Mouse (Mus musculus) 3134 (cell line): ENCODE data around the gene Slc4a2.

ENCODE experiments used
- DNase-seq: peaks from one replicate; pipeline ENCODE4 v3.0.0-alpha.2; 2011; ENCODE audit warnings: low spot score; ENCODE audit not compliant: insufficient read length; ENCODE audit errors: extremely low read depth

Gene Slc4a2

GRCm38 (mm10) chr5:24423129-24424003 lies at the start of gene Slc4a2, which contains the start of gene Cdk5:
TSS of gene Slc4a2 (plus strand) at chr5:24423837.
TSS of gene Cdk5 (minus strand) at chr5:24423530.
- DNase-seq: peak; percentile 98

DNA sequence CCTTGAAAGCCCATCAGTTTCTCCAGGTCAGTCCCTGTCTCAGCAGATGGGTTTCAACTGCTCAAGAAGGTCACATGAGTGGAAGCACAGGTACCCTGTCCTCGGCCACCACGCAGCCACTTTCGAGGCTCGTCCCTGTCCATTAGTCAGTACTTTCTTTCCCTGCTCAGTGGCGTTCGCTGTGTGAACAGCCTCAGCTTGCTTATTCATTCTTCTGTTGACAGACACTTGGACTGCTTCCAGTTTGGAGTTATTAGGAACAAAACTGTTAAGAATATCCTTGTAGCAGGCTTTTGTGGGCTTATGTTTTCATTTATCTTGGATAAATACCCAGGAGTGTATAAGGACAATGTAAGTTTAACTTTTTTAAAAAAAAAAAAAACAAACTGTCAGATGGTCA lies 49.4 kb upstream of the Slc4a2 start:
- DNase-seq: no peak

- no peak for DNase-seq
Measured at GRCm38 (mm10) chr5:24374666-24375328, 48.8 kb upstream of the Slc4a2 start.

DNA sequence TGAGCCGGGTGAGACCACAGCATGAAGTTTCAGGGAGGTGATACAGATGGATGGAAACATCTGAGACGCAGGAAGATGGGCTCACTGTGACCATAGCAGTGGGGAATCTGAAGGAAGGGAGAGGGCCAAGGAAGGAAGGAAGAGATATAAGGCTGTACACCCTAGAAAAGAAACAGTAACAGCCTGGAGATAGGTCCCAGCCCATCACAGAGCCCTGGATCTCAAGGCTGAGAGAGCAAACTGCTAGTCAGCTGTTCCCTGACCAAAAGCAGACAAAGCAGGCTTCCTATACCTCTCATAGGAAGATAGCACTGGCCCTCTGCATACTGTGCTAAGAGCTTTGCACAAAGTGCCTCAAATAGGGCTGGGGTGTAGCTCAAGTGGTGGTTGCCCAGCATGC lies 44.9 kb upstream of the Slc4a2 start:
- no peak for DNase-seq

DNA sequence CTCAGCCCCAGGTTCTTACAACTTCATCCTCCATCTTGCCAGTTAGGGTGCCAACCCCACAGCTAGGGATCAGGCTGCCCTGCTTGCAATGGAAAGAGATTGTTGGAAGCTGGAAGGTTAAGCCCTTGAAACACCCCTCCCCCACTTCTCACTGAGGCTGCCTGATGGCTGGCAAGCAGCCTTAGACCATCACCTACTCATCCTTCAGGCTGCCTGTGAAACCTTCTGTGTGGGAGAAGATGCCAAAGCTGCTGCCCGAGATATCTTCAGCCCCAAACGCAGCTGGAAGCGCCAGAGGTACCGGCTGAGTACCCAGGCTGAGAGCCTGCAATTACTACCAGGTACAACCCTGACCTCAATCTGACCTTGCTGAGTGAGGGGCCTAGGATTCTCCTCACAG lies 44.1 kb upstream of the Slc4a2 start:
- DNase-seq: no peak

DNA sequence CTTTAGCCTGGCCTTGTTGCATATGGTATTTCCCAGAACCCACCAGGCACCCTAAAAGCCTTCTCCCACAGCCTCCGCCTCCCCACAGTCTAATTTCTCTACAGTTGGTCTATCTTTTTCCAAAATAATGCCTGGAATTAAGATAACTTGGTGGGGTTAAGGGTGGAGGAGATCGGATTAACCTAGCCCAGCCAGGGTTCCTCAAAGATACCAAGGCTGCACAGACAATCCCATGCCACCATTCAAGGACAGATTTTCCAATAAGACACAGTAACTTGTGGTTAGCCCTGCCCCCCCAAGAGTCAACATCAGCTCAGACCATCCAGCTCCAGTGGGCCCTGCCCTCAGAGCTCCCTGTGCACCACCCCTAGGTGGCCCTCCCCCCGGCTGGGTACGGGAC lies 43.1 kb upstream of the Slc4a2 start:
- no peak for DNase-seq

- DNase-seq: no peak
Measured at GRCm38 (mm10) chr5:24381486-24381885, 42.2 kb upstream of the Slc4a2 start.

GRCm38 (mm10) chr5:24381988-24382387 lies 41.6 kb upstream of the Slc4a2 start:
- DNase-seq: no peak

DNA sequence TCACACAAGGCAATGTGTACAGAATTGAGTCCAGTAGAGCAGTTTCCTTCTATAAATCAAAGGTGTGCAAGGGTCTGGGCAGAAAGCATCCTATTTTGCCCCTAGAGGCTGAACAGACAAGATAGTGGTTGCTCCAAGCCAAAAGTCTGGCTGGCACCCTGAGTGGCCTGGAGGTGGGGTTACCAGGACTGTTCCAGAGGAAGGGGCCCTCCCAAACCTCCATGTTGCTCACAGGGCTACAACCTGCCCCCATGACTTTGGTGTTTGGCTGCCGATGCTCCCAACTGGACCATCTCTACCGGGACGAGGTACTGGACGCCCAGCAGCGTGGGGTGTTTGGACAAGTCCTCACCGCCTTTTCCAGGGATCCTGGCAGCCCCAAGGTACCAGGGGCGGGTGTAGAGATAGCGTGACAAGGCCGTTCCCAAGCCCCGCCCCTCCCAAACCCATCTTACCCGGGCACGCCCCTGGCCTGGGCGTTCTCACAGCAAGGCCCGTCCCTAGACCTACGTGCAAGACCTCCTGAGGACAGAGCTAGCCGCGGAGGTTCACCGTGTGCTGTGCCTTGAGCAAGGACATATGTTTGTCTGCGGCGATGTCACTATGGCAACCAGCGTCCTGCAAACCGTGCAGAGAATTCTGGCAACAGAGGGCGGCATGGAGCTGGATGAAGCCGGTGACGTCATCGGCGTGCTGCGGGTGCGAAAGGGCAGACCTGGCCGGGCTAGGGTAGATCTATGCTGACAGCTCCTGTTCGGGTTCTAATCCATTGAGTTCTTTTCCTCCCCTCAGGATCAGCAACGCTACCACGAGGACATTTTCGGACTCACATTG lies 40.4 kb upstream of the Slc4a2 start:
- DNase-seq: peak; percentile 90

DNA sequence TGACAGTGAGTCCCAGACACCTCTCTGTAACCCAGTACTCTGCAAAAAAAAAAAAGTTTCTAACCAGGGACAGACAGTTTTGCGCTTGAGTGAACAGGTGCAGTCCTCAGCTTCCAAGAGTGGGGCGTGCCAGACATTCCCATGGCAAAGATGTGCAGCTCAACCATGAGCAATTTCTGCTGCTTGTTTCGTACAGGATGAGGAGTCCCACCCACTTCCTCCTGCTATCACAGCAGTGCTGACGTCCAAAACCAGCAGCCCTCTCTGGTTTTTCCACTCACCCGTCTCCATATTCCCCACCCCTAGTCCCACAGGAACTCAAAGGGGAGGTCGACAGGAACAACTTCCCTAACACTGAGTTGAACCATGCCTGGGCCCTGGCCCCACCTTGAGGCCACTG lies 39.2 kb upstream of the Slc4a2 start:
- no peak for DNase-seq

- DNase-seq: no peak
Measured at GRCm38 (mm10) chr5:24385374-24385773, 38.3 kb upstream of the Slc4a2 start.

GRCm38 (mm10) chr5:24385887-24386550 lies 37.6 kb upstream of the Slc4a2 start:
- DNase-seq: no peak

GRCm38 (mm10) chr5:24387264-24388241 lies 36.1 kb upstream of the Slc4a2 start:
- DNase-seq: no peak

DNA sequence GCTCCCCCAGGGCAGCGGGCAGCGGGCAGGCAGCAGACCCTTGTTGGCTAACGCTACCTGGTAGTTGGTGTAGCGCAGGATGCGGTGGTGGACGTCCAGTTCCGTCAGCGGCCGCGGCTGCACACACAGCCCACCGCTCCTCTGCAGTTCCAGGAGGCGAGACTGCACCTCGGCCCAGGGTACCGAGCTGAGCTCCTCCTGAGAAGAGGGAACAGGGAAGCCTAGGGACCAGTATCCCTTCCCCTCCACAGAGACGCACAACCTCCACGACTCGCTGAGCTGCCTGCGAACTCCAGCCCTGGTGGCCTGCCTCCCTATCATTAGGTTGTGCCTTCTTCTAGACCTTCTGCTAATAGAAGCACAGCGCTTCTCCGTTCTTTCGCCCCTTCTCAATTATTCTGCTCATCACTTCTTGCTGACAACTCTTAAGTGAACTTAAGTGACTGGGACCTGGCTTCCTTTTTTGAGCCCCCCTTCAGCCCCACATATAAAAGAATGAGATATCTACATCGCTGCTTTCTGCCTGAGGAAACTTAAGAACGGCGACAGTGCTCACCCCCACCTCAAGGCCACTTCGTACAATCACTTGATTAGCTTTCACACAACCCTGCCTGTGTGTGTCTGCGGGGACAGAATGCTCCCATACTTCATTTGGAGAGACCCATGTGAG lies 35.3 kb upstream of the Slc4a2 start:
- DNase-seq: no peak

DNA sequence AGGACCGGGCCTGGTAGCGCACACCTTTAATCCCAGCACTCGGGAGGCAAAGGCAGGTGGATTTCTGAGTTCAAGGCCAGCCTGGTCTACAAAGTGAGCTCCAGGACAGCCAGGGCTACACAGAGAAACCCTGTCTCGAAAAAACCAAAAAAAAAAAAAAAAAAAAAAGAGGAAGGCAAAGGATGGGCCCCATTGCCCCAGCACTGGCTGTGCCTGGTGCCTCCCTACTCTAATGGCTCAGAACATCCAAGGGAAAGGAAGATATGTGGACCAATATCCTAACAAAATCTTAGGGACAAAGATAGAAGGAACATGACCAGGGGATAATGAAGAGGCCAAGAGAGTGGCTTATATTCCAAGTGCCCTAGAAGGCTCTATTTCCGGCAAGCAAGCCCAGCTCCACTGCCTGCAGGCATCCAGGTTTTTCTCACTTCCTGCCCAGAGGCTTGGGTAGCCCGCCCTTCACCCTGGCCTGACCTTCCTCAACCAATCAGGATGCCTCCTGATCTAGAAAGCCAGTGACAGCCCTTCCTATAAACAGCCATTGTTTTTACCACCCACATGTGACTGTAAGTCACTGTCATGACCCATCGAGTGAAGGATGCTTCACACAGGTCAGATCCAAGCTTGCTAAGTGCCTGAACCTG lies 34.5 kb upstream of the Slc4a2 start:
- peak; percentile 61 for DNase-seq

- no peak for DNase-seq
Measured at GRCm38 (mm10) chr5:24389658-24390020, 34.0 kb upstream of the Slc4a2 start.

- no peak for DNase-seq
Measured at GRCm38 (mm10) chr5:24391864-24392263, 31.8 kb upstream of the Slc4a2 start, which contains the start of gene Atg9b. TSS of gene Atg9b (minus strand) at chr5:24392143.

DNA sequence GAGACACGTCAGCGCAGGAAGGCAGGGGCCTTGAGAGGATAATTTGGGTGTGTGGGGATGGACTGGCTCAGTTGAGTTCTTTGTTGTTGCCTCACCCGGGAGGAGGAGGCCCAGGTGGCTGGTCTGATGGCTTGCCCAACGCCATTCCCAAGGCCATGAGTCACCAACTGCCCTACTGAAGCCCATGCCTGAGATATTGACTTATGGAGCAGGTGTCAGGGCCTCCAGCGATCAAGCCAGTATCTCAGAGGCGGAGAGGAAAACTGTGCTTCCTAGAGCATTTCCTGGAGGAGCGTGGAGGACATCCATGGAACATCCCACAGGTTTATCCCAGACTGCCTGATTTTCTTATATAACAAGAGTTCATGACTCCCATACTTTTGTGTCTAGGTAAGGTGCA lies 30.9 kb upstream of the Slc4a2 start:
- peak; percentile 78 for DNase-seq
